Mouse (Mus musculus) embryonic facial prominence, embryonic 14.5 days (tissue): ENCODE results near the gene Rgs12. TPM values are rescaled to one million over a fixed set of nuclear protein-coding genes. Genes with fewer than 3 reads are reported as not detected.

ENCODE experiments used
- ATAC-seq: fragments of 200-750 bp; cut with Nextera tagmentation; 2 replicates; pipeline ENCODE4 v1.8.0; 2017; ENCODE audit warnings: low read depth, moderate number of reproducible peaks, moderate TSS enrichment
- DNase-seq: peaks from one replicate; pipeline ENCODE4 v3.0.0-alpha.2; 2015; ENCODE audit warnings: low spot score
- H3K27ac ChIP-seq: fragments of 300-500 bp; sonication (generic); replicated peaks from 2 replicates; pipeline ENCODE4 v1.5.1; 2014; ENCODE audit warnings: low read depth, mild to moderate bottlenecking, low read length, moderate library complexity
- H3K27me3 ChIP-seq: fragments of 300-500 bp; sonication (generic); replicated peaks from 2 replicates; pipeline ENCODE4 v1.6.1; 2014; ENCODE audit warnings: low read length; ENCODE audit not compliant: control insufficient read depth, insufficient read depth
- H3K36me3 ChIP-seq: fragments of 300-500 bp; sonication (generic); 2 replicates; pipeline ENCODE4 v1.6.1; 2014; ENCODE audit warnings: low read length, mixed read lengths; ENCODE audit not compliant: control insufficient read depth, insufficient read depth
- H3K4me1 ChIP-seq: fragments of 300-500 bp; sonication (generic); 2 replicates; pipeline ENCODE4 v1.6.1; 2014; ENCODE audit warnings: antibody characterized with exemption, low read length; ENCODE audit not compliant: control insufficient read depth, insufficient read depth
- H3K4me2 ChIP-seq: fragments of 300-500 bp; sonication (generic); 2 replicates; pipeline ENCODE4 v1.6.1; 2014; ENCODE audit warnings: low read depth, mild to moderate bottlenecking, low read length, moderate library complexity, mixed read lengths
- H3K4me3 ChIP-seq: fragments of 300-500 bp; sonication (generic); 2 replicates; pipeline ENCODE4 v1.5.1; 2014; ENCODE audit warnings: low read depth, mild to moderate bottlenecking, low read length
- H3K9ac ChIP-seq: fragments of 300-500 bp; sonication (generic); 2 replicates; pipeline ENCODE4 v1.6.1; 2014; ENCODE audit warnings: low read depth, mild to moderate bottlenecking, low read length, moderate library complexity, mixed read lengths
- H3K9me3 ChIP-seq: fragments of 300-500 bp; sonication (generic); 2 replicates; pipeline ENCODE4 v1.6.1; 2016; ENCODE audit warnings: low read length; ENCODE audit not compliant: control insufficient read depth
- WGBS: fragments of 180-500 bp; shearing (Covaris S2); extraction: QIAGEN DNeasy Blood & Tissue Kit; methylation state at CpG from one replicate; pipeline ENCODE4 v1.1.7; 2014; 5-methylcytosine and 5-hydroxymethylcytosine counted together
- polyA plus RNA-seq: library from polyadenylated mRNA; unstranded; fragments of >200 nt; fragmentation: Nextera tagmentation; extraction: Ambion mirVana; gene quantifications from 2 replicates; pipeline ENCODE4 v1.2.1, GENCODE M21; 2014

The Rgs12 gene
- polyA plus RNA-seq, 1 experiment from 2014 or later = 30.2 TPM

DNA sequence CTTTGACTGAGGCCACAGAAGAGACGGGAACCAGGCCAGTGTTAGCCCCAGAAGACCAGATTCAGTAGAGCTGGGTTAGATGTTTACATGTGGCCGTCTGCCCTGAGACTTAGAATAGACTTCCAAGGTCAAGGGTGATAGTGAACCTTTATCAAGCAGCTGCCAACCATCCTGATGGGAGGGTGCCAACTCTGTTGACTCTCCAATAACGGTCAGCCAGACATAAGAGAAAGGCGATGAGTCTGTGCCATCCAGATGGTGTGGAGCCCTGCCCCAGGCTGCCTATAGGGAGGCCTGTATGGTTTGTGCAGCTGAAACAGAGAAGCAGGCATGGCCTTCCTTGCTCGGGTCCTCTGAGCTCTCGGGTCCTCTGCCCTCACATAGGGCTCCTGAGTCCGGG is 24.7 kb upstream of the Rgs12 start:
- Histone ChIP-seq H3K27me3 (no peaks in the 10 kb centered on the region), H3K27ac (no peak overlapping the region), H3K36me3 (peaks cover 9% of the 10 kb centered on the region; the same call in 1 of the 2 replicates), H3K9me3 (no peaks in the 10 kb centered on the region), H3K9ac (no peak overlapping the region), H3K4me3 (no peak overlapping the region), H3K4me2 (no peak overlapping the region), H3K4me1 (no peaks in the 10 kb centered on the region)
- ATAC-seq (no peak), DNase-seq (no peak)
- 81% methylated on average over 7 of the region's 7 CpGs for WGBS

DNA sequence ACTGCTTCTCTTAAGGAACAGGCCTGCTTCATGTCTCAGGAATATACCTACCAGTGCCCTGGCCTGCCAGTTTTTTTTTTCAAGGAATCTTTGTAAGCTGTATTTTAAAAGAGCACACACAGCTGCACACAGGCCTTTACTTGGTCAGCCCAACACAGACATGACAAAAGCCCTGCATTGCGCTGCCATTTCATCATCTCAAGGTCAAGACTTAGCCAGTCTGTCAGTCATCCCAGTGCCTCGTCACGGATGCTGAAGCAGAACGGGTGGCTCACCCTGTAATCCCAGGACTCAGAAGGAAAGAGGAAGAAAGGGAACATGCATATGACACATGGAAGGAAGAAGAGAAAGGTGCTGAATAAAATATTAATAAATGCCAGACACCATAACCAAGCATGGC is 21.6 kb upstream of the Rgs12 start:
- no peak overlapping the region for H3K4me2 ChIP-seq
- H3K36me3 ChIP-seq = peaks cover 9% of the 10 kb centered on the region; the same call in 1 of the 2 replicates
- H3K4me3 ChIP-seq = no peak overlapping the region
- no peaks in the 10 kb centered on the region for H3K27me3 ChIP-seq
- no peak overlapping the region for H3K27ac ChIP-seq
- no peak overlapping the region for H3K9ac ChIP-seq
- peaks cover 16% of the 10 kb centered on the region for H3K4me1 ChIP-seq
- ATAC-seq = no peak
- no peaks in the 10 kb centered on the region for H3K9me3 ChIP-seq
- 91% methylated on average over 4 of the region's 4 CpGs for WGBS
- no peak for DNase-seq

GRCm38 (mm10) chr5:34930151-34930975 is 18.9 kb upstream of the Rgs12 start:
- Histone ChIP-seq H3K27ac (no peak overlapping the region), H3K4me1 (peaks cover 16% of the 10 kb centered on the region), H3K27me3 (no peaks in the 10 kb centered on the region), H3K4me3 (no peak overlapping the region), H3K9me3 (no peaks in the 10 kb centered on the region), H3K4me2 (no peak overlapping the region), H3K36me3 (no peaks in the 10 kb centered on the region), H3K9ac (no peak overlapping the region)
- no peak for DNase-seq
- no peak for ATAC-seq
- 79% methylated on average over 9 of the region's 9 CpGs for WGBS

DNA sequence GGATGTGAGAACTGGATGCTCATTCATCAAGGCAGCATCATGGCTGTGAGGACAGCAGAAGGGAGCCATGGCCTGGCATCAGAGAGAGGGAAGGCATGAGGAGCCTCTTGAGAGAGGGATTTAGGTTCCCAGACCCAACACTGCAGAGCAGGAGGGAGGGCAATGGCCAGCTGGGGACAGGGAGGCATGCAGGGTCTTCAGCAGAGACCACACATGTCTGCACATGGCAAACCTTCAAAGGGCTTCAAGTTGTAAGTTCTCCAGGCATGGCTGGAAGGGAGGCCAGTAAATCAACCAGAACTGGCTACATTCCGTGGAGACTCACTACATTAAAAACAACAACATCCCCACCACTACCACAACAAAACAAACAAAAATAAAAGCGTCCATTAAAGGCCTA is 18.2 kb upstream of the Rgs12 start:
- no peak for ATAC-seq
- DNase-seq = no peak
- WGBS = 50% methylated on average over 2 of the region's 2 CpGs

GRCm38 (mm10) chr5:34931516-34932457 is 17.5 kb upstream of the Rgs12 start:
- Histone ChIP-seq H3K4me1 (peaks cover 16% of the 10 kb centered on the region), H3K4me3 (no peak overlapping the region), H3K27me3 (no peaks in the 10 kb centered on the region), H3K27ac (peak overlapping the region; percentile 77), H3K9ac (no peak overlapping the region), H3K4me2 (no peak overlapping the region), H3K36me3 (no peaks in the 10 kb centered on the region), H3K9me3 (no peaks in the 10 kb centered on the region)
- peak; percentile 33 for DNase-seq
- 32% methylated on average over 11 of the region's 11 CpGs for WGBS
- peak; percentile 44; the same call in 1 of the 2 replicates for ATAC-seq

More for the DNA sequence above, 18.2 kb upstream of the Rgs12 start:
- H3K4me3 ChIP-seq = no peak overlapping the region
- no peak overlapping the region for H3K4me2 ChIP-seq
- H3K4me1 ChIP-seq = peaks cover 16% of the 10 kb centered on the region
- peak overlapping the region; percentile 77; the same call in 1 of the 2 replicates for H3K27ac ChIP-seq
- no peaks in the 10 kb centered on the region for H3K36me3 ChIP-seq
- H3K9ac ChIP-seq = no peak overlapping the region
- H3K27me3 ChIP-seq = no peaks in the 10 kb centered on the region
- H3K9me3 ChIP-seq = no peaks in the 10 kb centered on the region

- DNase-seq = no peak
- Histone ChIP-seq H3K4me3 (no peak overlapping the region), H3K27me3 (no peaks in the 10 kb centered on the region), H3K9ac (no peak overlapping the region), H3K4me1 (peaks cover 16% of the 10 kb centered on the region), H3K36me3 (no peaks in the 10 kb centered on the region), H3K9me3 (no peaks in the 10 kb centered on the region), H3K27ac (peak overlapping the region; percentile 77), H3K4me2 (no peak overlapping the region)
- WGBS = 34% methylated on average over 4 of the region's 4 CpGs
- ATAC-seq = no peak
Measured at GRCm38 (mm10) chr5:34932458-34932806, 16.8 kb upstream of the Rgs12 start.

- no peak overlapping the region for H3K9ac ChIP-seq
- no peak overlapping the region for H3K4me3 ChIP-seq
- DNase-seq (no peak), ATAC-seq (no peak)
- no peaks in the 10 kb centered on the region for H3K36me3 ChIP-seq
- no peak overlapping the region for H3K27ac ChIP-seq
- 89% methylated on average over 1 of the region's 1 CpGs for WGBS
- H3K4me2 ChIP-seq = no peak overlapping the region
- H3K4me1 ChIP-seq = peaks cover 16% of the 10 kb centered on the region
- no peaks in the 10 kb centered on the region for H3K9me3 ChIP-seq
- no peaks in the 10 kb centered on the region for H3K27me3 ChIP-seq
Measured at GRCm38 (mm10) chr5:34933461-34933860, 15.8 kb upstream of the Rgs12 start.

GRCm38 (mm10) chr5:34941710-34942470 is 7.4 kb upstream of the Rgs12 start:
- H3K4me3 ChIP-seq = no peak overlapping the region
- no peak overlapping the region for H3K27ac ChIP-seq
- no peaks in the 10 kb centered on the region for H3K27me3 ChIP-seq
- 56% methylated on average over 10 of the region's 10 CpGs for WGBS
- H3K4me2 ChIP-seq = no peak overlapping the region
- H3K9me3 ChIP-seq = no peaks in the 10 kb centered on the region
- ATAC-seq = no peak
- no peaks in the 10 kb centered on the region for H3K36me3 ChIP-seq
- DNase-seq = no peak
- no peak overlapping the region for H3K9ac ChIP-seq
- no peaks in the 10 kb centered on the region for H3K4me1 ChIP-seq
